Mouse (Mus musculus): Measurements from ENCODE around the gene Znrf4. TPM values are rescaled to one million over a fixed set of nuclear protein-coding genes. Genes with fewer than 3 reads are reported as not detected.
A peak's percentile ranks its signal among the peaks of the same experiment; 100 is the strongest.
"Not testable (repeated sequence)": the region's sequence is repeated elsewhere in the genome, so short reads cannot be mapped to it uniquely, and the experiment has no call there.

Znrf4 gene
- polyA plus RNA-seq, 1 experiment from 2014 or later, result not detected

DNA sequence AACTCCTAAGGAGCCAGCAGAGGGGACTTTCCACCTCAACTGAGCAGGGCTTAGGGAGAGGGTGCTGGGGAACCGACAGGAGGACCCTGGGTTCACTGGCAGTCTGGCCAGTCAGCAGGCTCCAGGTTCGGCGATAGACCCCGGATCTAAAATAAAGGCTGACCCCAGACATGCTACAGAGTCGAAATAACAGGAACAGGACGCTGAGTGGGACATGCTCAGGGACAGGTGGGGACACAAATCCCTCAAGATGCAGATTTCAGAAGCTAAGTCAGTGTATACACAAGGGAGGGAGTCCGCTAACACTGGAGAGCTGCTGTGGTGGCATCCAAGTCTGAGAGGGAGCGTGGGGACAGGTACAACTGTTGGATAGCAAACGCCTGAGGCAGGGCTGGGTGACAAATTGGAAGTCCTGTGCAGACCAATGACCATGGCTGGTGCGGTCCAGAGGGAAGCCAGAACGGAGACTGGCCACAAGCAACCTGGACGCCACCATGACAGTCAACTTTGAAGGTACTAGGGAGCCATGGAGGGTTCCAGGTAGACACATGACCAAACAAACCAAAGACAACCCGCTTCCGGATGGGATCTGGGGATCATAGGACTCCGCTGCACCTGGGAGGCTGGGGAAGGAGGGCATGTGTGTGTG, 5.7 kb downstream of the Znrf4 start:
- Histone ChIP-seq H3K9ac (ENCODE audit: low read length) (peak overlapping the region; percentile 86), H3K36me3 (ENCODE audit: control insufficient read depth, insufficient read depth, low read length) (no peaks in the 10 kb centered on the region), H3K4me3 (ENCODE audit: low read depth, low read length) (peak overlapping the region; percentile 52), H3K9me3 (ENCODE audit: control insufficient read depth, low read length) (no peaks in the 10 kb centered on the region), H3K27me3 (ENCODE audit: control insufficient read depth, insufficient read depth, low read length) (peaks cover 17% of the 10 kb centered on the region), H3K4me1 (ENCODE audit: control insufficient read depth, insufficient read depth, low read length) (peaks cover 11% of the 10 kb centered on the region; the same call in 1 of the 2 replicates), H3K27ac (ENCODE audit: low read depth, low read length) (no peak overlapping the region), H3K4me2 (ENCODE audit: low read depth) (peak overlapping the region; percentile 98)
- ATAC-seq (ENCODE audit: insufficient read depth, low FRiP score, low TSS enrichment) (no peak), DNase-seq (ENCODE audit: low spot score) (no peak)
- 61% methylated on average over 15 of the region's 15 CpGs for WGBS

DNA sequence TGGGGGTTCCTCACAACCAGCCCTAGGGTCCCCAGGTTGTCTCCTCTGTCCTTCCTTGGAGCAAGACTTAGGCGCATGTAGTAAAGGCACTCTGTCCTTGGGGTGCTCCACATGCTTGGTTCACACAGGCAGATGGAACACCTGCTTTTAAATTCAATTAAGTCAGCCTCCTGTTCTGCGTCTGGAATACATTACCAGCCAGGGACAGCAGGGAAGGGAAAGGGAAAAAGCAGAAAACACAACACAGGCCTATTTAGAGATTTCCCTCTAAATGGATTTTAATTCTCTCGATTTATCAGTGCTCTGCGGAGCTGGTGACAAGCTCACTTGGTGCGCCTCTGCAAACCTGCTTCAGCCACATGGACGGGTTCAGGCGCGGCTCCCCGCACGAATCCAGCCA, 6.8 kb downstream of the Znrf4 start:
- WGBS, result 84% methylated on average over 10 of the region's 10 CpGs
- Histone ChIP-seq H3K9me3 (ENCODE audit: control insufficient read depth, low read length) (no peaks in the 10 kb centered on the region), H3K27ac (ENCODE audit: low read depth, low read length) (no peak overlapping the region), H3K4me2 (ENCODE audit: low read depth) (no peak overlapping the region), H3K36me3 (ENCODE audit: control insufficient read depth, insufficient read depth, low read length) (no peaks in the 10 kb centered on the region), H3K4me1 (ENCODE audit: control insufficient read depth, insufficient read depth, low read length) (peaks cover 11% of the 10 kb centered on the region; the same call in 1 of the 2 replicates), H3K4me3 (ENCODE audit: low read depth, low read length) (no peak overlapping the region), H3K27me3 (ENCODE audit: control insufficient read depth, insufficient read depth, low read length) (peaks cover 5% of the 10 kb centered on the region), H3K9ac (ENCODE audit: low read length) (no peak overlapping the region)
- ATAC-seq (ENCODE audit: insufficient read depth, low FRiP score, low TSS enrichment) (no peak), DNase-seq (ENCODE audit: low spot score) (no peak)

DNA sequence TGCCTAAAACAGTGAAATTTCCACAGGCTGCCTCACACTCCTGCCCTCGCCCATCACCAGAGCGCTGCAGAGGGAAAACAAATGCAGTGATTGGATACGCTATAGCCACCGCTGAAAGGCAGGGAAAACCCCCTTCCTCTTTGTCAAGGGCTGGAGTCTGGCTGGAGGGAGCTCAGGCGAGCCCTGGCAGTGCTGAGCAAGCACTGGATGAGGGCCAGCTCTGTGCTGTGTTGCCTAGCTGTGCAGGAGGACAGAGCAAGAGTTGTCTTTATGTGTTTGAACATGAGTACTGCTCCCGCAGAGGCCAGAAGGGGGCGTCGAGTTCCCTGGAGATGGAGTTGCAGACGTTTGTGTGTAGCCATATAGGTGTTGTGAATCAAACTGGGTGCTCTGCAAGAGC, 9.7 kb downstream of the Znrf4 start:
- Histone ChIP-seq H3K9me3 (ENCODE audit: control insufficient read depth, low read length) (no peaks in the 10 kb centered on the region), H3K36me3 (ENCODE audit: control insufficient read depth, insufficient read depth, low read length) (no peaks in the 10 kb centered on the region), H3K4me2 (ENCODE audit: low read depth) (no peak overlapping the region), H3K4me3 (ENCODE audit: low read depth, low read length) (no peak overlapping the region), H3K27me3 (ENCODE audit: control insufficient read depth, insufficient read depth, low read length) (no peaks in the 10 kb centered on the region), H3K9ac (ENCODE audit: low read length) (no peak overlapping the region), H3K4me1 (ENCODE audit: control insufficient read depth, insufficient read depth, low read length) (peaks cover 3% of the 10 kb centered on the region; the same call in 1 of the 2 replicates), H3K27ac (ENCODE audit: low read depth, low read length) (no peak overlapping the region)
- DNase-seq (ENCODE audit: low spot score) (peak; percentile 33), ATAC-seq (ENCODE audit: insufficient read depth, low FRiP score, low TSS enrichment) (no peak; the same call in 1 of the 2 replicates)
- 25% methylated on average over 9 of the region's 9 CpGs for WGBS

DNA sequence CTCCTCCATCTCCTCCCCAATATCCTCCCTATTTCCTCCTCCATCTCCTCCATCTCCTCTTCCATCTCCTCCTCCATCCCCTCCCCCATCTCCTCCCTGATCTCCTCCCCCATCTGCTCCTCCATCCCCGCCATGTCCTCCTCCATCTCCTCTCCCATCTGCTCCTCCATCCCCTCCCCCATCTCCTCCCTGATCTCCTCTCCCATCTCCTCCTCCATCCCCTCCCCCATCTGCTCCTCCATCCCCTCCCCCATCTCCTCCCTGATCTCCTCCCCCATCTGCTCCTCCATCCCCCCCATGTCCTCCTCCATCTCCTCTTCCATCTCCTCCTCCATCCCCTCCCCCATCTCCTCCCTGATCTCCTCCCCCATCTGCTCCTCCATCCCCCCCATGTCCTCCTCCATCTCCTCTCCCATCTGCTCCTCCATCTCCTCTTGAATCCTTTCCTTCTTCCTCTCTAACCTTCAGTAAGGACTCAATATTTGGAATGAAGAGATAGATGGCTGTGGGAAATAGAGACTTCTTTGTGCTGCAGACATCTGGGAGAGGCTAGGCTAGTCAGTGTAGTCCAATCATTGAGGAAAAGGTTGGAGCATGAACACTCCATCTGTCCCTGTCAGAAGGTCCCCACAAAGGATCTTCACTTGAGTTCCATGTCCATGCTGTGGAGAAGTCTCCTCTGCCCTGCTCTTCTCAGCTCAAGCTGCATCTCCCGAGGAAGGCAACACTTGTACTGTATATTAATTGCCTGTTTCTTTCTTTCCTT, 10.4 kb downstream of the Znrf4 start:
- H3K4me3 ChIP-seq (ENCODE audit: low read depth, low read length); ATAC-seq (ENCODE audit: insufficient read depth, low FRiP score, low TSS enrichment); H3K27me3 ChIP-seq (ENCODE audit: control insufficient read depth, insufficient read depth, low read length); H3K9me3 ChIP-seq (ENCODE audit: control insufficient read depth, low read length); H3K36me3 ChIP-seq (ENCODE audit: control insufficient read depth, insufficient read depth, low read length); H3K4me1 ChIP-seq (ENCODE audit: control insufficient read depth, insufficient read depth, low read length); H3K27ac ChIP-seq (ENCODE audit: low read depth, low read length); DNase-seq (ENCODE audit: low spot score); H3K4me2 ChIP-seq (ENCODE audit: low read depth); H3K9ac ChIP-seq (ENCODE audit: low read length): not testable (repeated sequence)
- 61% methylated on average over 2 of the region's 2 CpGs for WGBS

DNA sequence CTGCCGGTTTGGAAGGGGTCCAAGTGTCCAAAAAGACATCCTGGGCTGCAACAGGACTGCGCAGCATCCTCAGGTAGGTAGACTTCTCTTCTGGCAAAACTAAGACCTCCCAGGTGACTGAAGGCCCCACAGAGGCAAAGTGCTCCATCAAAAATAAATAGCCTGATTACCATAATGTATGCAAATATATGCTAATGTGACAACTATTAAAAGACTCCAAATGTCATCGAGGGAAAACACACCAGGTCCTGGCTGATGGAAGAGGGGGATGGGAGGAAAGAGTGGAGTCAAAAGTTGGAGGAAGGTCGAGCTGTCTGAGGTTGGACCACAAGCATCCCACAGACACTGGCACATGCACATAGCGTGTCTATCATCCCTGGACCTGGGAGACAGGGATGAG, 13.0 kb downstream of the Znrf4 start:
- Histone ChIP-seq H3K36me3 (ENCODE audit: control insufficient read depth, insufficient read depth, low read length) (no peaks in the 10 kb centered on the region), H3K4me2 (ENCODE audit: low read depth) (no peak overlapping the region), H3K4me3 (ENCODE audit: low read depth, low read length) (no peak overlapping the region), H3K9ac (ENCODE audit: low read length) (no peak overlapping the region), H3K9me3 (ENCODE audit: control insufficient read depth, low read length) (peaks cover 11% of the 10 kb centered on the region), H3K27me3 (ENCODE audit: control insufficient read depth, insufficient read depth, low read length) (no peaks in the 10 kb centered on the region), H3K4me1 (ENCODE audit: control insufficient read depth, insufficient read depth, low read length) (no peaks in the 10 kb centered on the region), H3K27ac (ENCODE audit: low read depth, low read length) (no peak overlapping the region)
- DNase-seq (ENCODE audit: low spot score), result no peak
- 72% methylated on average over 5 of the region's 5 CpGs for WGBS
- ATAC-seq (ENCODE audit: insufficient read depth, low FRiP score, low TSS enrichment), result no peak

DNA sequence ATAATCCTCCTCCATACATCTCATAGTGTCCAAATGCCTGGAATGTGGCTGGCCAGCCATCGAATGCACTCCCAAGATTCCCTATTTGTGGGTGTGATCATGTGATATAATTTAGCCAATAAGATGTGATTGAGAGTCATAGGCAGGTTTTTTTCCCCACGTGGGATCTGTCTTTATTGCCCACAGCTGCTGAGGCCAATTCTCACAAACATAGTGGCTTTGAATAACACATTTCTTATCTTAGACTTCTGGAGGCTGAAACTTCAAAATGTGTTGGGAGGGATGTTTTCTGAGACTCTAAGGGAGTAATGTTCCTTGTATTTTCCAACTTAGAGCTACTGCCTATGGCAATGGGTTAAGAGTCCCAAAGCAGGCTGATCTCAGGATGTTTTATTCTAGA, 17.8 kb downstream of the Znrf4 start:
- no peak for ATAC-seq (ENCODE audit: insufficient read depth, low FRiP score, low TSS enrichment)
- WGBS, result 69% methylated on average over 2 of the region's 2 CpGs
- Histone ChIP-seq H3K4me1 (ENCODE audit: control insufficient read depth, insufficient read depth, low read length) (no peaks in the 10 kb centered on the region), H3K4me3 (ENCODE audit: low read depth, low read length) (no peak overlapping the region), H3K27ac (ENCODE audit: low read depth, low read length) (no peak overlapping the region), H3K9me3 (ENCODE audit: control insufficient read depth, low read length) (peaks cover 17% of the 10 kb centered on the region), H3K4me2 (ENCODE audit: low read depth) (no peak overlapping the region), H3K36me3 (ENCODE audit: control insufficient read depth, insufficient read depth, low read length) (no peaks in the 10 kb centered on the region), H3K27me3 (ENCODE audit: control insufficient read depth, insufficient read depth, low read length) (no peaks in the 10 kb centered on the region), H3K9ac (ENCODE audit: low read length) (no peak overlapping the region)
- no peak for DNase-seq (ENCODE audit: low spot score)

DNA sequence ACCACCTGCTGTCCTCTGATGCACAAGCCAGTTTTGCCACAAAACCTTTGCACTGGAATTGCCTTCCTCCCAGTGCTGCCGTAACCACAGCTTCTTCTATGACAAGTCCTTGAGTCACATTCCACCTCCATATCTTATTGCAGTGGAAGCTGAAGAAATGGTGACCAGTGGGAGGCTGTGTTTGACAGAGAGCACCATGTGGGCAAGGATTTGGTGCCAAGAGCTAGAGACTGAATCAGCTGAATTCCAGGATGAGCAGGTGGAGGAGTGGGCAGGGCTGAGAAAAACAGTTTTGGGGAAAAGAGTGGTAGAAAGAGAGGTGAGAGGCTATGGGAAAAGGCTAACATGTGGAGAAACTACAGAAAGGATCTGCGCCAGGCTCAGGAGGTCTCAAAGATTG, 18.4 kb downstream of the Znrf4 start:
- Histone ChIP-seq H3K4me3 (ENCODE audit: low read depth, low read length) (no peak overlapping the region), H3K9me3 (ENCODE audit: control insufficient read depth, low read length) (peaks cover 17% of the 10 kb centered on the region), H3K4me2 (ENCODE audit: low read depth) (no peak overlapping the region), H3K4me1 (ENCODE audit: control insufficient read depth, insufficient read depth, low read length) (no peaks in the 10 kb centered on the region), H3K9ac (ENCODE audit: low read length) (no peak overlapping the region), H3K36me3 (ENCODE audit: control insufficient read depth, insufficient read depth, low read length) (no peaks in the 10 kb centered on the region), H3K27ac (ENCODE audit: low read depth, low read length) (no peak overlapping the region), H3K27me3 (ENCODE audit: control insufficient read depth, insufficient read depth, low read length) (no peaks in the 10 kb centered on the region)
- 100% methylated on average over 2 of the region's 2 CpGs for WGBS
- ATAC-seq (ENCODE audit: insufficient read depth, low FRiP score, low TSS enrichment), result no peak
- DNase-seq (ENCODE audit: low spot score), result no peak

DNA sequence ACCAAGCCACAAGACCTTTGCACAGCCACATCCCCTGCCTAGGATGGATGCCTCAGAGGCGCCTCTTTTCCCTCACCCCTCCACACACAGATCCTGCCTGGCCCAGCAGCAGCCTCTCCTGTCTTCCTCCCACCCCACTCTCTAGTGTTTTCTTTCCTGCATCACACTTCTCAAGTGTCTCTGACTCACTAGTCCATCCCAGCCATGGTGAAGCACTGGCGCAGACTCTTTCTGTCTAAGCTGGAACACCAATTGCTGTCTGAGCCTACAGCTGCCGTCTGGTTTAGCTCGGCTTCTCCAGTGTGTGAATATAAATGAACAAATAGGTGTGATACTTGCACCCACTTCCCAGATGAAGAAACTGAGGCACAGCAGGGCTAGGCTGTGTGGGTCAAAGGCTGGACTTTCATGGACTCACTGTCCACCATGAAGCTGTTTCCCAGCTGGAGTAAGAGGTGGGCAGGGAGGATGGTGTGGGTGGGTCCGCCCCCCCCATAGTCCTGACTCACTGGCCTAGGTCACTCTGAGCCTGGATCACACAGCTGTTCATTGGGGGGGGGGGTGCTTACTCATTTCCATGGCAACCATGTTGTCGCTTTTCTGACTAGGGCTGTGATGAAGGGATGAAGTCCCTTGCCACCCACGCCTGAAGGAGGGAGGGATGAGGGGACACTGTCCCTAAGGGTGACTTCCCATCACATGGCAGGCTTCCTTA, 21.6 kb downstream of the Znrf4 start:
- 80% methylated on average over 7 of the region's 7 CpGs for WGBS
- no peak overlapping the region for H3K9ac ChIP-seq (ENCODE audit: low read length)
- H3K27me3 ChIP-seq (ENCODE audit: control insufficient read depth, insufficient read depth, low read length), result no peaks in the 10 kb centered on the region
- ATAC-seq (ENCODE audit: insufficient read depth, low FRiP score, low TSS enrichment) (no peak), DNase-seq (ENCODE audit: low spot score) (no peak)
- peaks cover 11% of the 10 kb centered on the region for H3K4me1 ChIP-seq (ENCODE audit: control insufficient read depth, insufficient read depth, low read length)
- H3K4me2 ChIP-seq (ENCODE audit: low read depth), result no peak overlapping the region
- H3K36me3 ChIP-seq (ENCODE audit: control insufficient read depth, insufficient read depth, low read length), result no peaks in the 10 kb centered on the region
- H3K4me3 ChIP-seq (ENCODE audit: low read depth, low read length), result no peak overlapping the region
- peaks cover 11% of the 10 kb centered on the region for H3K9me3 ChIP-seq (ENCODE audit: control insufficient read depth, low read length)
- no peak overlapping the region for H3K27ac ChIP-seq (ENCODE audit: low read depth, low read length)

Measured in neural tube, embryonic 11.5 days (tissue).